Mouse (Mus musculus) liver, adult 2 months (tissue): ENCODE data around the gene Gm17359.

Source experiments
- CTCF ChIP-seq: fragments of 200-500 bp; IDR thresholded peaks from 2 replicates; pipeline ENCODE4 v1.5.1; 2011; ENCODE audit warnings: low read depth, low read length, control low read depth
- POLR2A ChIP-seq: fragments of 200-500 bp; IDR thresholded peaks from 2 replicates; pipeline ENCODE4 v1.6.1; 2011; ENCODE audit warnings: low read length, control low read depth; ENCODE audit not compliant: insufficient read depth; ENCODE audit errors: extremely low read depth

DNA sequence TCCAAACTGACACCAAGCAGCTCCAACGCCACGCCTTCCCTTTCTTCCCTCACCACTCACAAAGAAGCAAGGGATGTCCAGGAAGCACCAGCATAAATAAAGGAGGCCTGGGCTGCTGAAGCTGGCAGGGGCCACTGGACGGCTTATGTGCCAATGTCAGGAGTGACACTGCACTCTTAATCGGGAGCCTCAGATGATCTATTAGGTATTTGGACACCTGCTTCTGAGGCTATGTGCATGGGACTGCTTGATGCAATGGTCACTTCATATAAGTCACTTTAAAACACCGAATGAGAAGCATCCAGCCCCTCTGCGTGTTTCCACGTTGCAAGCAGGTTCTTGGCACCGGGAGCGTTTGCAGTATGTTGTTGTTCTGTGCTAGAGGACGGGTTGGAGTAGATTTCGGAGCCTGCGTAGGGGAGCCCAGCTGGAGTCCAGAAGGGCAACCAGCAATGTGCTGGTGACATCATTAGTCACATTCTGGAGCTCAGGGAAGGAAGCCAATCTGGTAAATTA lies 104.6 kb downstream of the Gm17359 start:
- TF ChIP-seq CTCF (no peak), POLR2A (no peak)
